Mouse (Mus musculus) liver, postnatal 0 days (tissue): Measurements from ENCODE around the gene Ift172. TPM values are rescaled to one million over a fixed set of nuclear protein-coding genes. Genes with fewer than 3 reads are reported as not detected.

Experiments
- ATAC-seq: fragments of 200-750 bp; cut with Nextera tagmentation; 2 replicates; pipeline ENCODE4 v1.8.0; 2017; ENCODE audit warnings: mild to moderate bottlenecking, moderate library complexity
- DNase-seq: peaks from one replicate; pipeline ENCODE4 v3.0.0-alpha.2; 2016
- H3K27ac ChIP-seq: fragments of 300-500 bp; sonication (generic); 2 replicates; pipeline ENCODE4 v1.5.1; 2014; ENCODE audit warnings: antibody characterized with exemption, moderate library complexity, mild to moderate bottlenecking, low read depth
- H3K27me3 ChIP-seq: fragments of 300-500 bp; sonication (generic); 2 replicates; pipeline ENCODE4 v1.6.1; 2014; ENCODE audit warnings: low read length, control low read depth, mixed read lengths; ENCODE audit not compliant: insufficient read depth
- H3K36me3 ChIP-seq: fragments of 300-500 bp; sonication (generic); replicated peaks from 2 replicates; pipeline ENCODE4 v1.6.1; 2014; ENCODE audit warnings: mild to moderate bottlenecking, control low read depth, low read length, moderate library complexity, mixed read lengths; ENCODE audit not compliant: insufficient read depth
- H3K4me1 ChIP-seq: fragments of 300-500 bp; sonication (generic); 2 replicates; pipeline ENCODE4 v1.6.1; 2014; ENCODE audit warnings: antibody characterized with exemption, mild to moderate bottlenecking, control low read depth; ENCODE audit not compliant: insufficient read depth
- H3K4me2 ChIP-seq: fragments of 300-500 bp; sonication (generic); 2 replicates; pipeline ENCODE4 v1.6.1; 2014; ENCODE audit warnings: low read depth, mild to moderate bottlenecking, low read length, moderate library complexity, mixed read lengths
- H3K4me3 ChIP-seq: fragments of 300-500 bp; sonication (generic); 2 replicates; pipeline ENCODE4 v1.5.1; 2014; ENCODE audit warnings: low read depth, low read length
- H3K9ac ChIP-seq: fragments of 300-500 bp; sonication (generic); replicated peaks from 2 replicates; pipeline ENCODE4 v1.6.1; 2014; ENCODE audit warnings: mild to moderate bottlenecking, moderate library complexity
- H3K9me3 ChIP-seq: fragments of 300-500 bp; sonication (generic); 2 replicates; pipeline ENCODE4 v1.6.1; 2016; ENCODE audit warnings: mild to moderate bottlenecking, control low read depth, low read length, mixed read lengths
- CTCF ChIP-seq: sonication (generic); IDR thresholded peaks from 2 replicates; pipeline ENCODE4 v1.5.1; 2016; ENCODE audit warnings: antibody characterized with exemption, low read depth
- EP300 ChIP-seq: IDR thresholded peaks from 2 replicates; pipeline ENCODE4 v1.6.1; 2016; ENCODE audit warnings: antibody characterized with exemption, low read depth, mild to moderate bottlenecking
- WGBS: fragments of 180-500 bp; shearing (Covaris S2); extraction: QIAGEN DNeasy Blood & Tissue Kit; methylation state at CpG from one replicate; pipeline ENCODE4 v1.1.7; 2014; ENCODE audit not compliant: insufficient replicate concordance; 5-methylcytosine and 5-hydroxymethylcytosine counted together
- polyA plus RNA-seq: library from polyadenylated mRNA; unstranded; fragments of >200 nt; fragmentation: Nextera tagmentation; extraction: Ambion mirVana; gene quantifications from 2 replicates; pipeline ENCODE4 v1.2.1, GENCODE M21; 2015

Ift172 gene
- polyA plus RNA-seq, 1 experiment from 2014 or later, result 2.7 TPM

DNA sequence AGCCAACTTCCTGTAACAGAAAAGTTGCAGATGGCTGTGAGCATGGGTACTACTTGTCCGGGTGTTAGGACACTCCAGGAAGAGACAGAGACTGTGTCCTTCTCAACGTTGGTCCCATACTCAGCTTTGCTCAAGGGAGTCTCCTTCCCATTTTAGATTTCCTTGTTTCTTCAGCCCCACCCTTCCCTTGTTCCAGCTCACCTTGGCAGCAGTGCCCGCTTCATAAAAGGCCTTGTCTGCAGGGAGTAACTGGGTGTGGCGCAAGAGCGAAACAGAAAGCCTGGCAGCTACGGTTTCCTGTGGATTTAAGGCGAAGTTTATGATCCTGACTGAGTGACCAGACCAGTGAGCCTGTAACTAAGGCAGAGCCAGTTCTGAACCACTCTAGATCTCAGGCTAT, 36.5 kb downstream of the Ift172 start:
- no peak for DNase-seq
- 58% methylated on average over 7 of the region's 7 CpGs for WGBS
- no peak overlapping the region for H3K4me3 ChIP-seq
- no peak overlapping the region for H3K4me2 ChIP-seq
- TF ChIP-seq EP300 (no peak), CTCF (no peak)
- H3K9me3 ChIP-seq, result no peaks in the 10 kb centered on the region
- 0 out of 2 replicates have a peak overlapping the region, but pooled peaks have one; percentile 3 for H3K27ac ChIP-seq
- H3K4me1 ChIP-seq, result peaks cover 4% of the 10 kb centered on the region
- no peak for ATAC-seq
- peaks cover 27% of the 10 kb centered on the region for H3K36me3 ChIP-seq
- no peak overlapping the region for H3K9ac ChIP-seq
- no peaks in the 10 kb centered on the region for H3K27me3 ChIP-seq

DNA sequence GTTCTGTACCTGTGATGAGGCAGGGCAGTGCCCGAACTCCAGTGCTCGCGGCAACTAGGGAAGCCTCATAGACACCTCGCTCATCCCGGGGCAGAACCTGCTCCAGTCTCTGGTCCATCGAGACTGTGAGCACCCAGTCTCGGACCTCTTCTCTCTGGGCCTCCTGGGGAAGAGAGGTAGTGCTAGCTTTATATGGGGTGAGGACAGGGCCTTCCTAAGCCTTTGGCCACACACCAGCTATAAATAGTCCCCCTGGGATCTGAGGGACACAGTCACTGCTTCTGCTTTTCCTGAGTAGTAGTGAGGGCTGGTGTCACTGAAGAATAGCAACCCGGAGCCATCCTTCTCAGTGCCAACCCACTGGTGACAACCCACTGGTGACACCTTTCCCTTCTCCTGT, 37.1 kb downstream of the Ift172 start:
- WGBS, result 87% methylated on average over 8 of the region's 8 CpGs
- Histone ChIP-seq H3K9ac (no peak overlapping the region), H3K4me2 (no peak overlapping the region)

DNA sequence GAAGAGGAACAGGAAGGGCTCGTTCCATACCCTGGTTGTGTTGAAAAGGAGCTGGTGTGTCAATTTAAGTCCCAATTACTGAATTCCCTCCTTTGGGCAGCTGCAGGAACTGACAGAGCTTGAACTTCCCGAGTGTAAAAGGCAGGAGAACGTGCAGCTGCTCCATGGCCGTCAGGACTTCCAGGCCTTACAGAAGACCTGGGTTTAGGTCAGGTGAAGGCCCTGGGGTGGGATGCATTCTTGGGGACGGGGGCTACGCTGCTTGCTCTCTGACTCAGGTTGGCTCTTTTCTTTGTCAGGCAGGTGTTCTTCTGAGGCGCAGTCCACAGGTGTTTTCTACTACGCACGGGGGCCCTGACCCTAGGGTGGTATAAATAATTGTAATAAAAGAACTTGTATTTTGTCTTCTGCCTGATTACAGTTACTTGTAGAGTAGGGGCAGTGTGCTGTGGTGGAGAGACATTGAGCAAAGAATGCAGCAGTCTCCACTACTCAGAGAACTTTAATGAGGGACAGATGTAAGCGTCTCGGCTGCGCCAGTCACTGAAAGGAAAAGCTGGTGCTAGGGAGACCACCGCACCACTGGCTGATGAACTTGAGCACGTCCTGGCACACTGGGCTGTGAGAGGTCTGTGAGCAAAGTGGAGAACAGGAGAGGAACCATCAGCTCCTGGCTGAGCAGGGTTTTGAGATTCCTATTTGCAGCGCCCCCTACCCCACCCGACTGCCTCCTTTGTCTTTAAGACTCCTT, 37.9 kb downstream of the Ift172 start:
- WGBS, result 84% methylated on average over 16 of the region's 16 CpGs
- DNase-seq (no peak), ATAC-seq (no peak)
- no peaks in the 10 kb centered on the region for H3K9me3 ChIP-seq
- no peak for TF ChIP-seq EP300
- 0 out of 2 replicates have a peak, but pooled peaks have one; percentile 3 for TF ChIP-seq CTCF
- peaks cover 4% of the 10 kb centered on the region for H3K4me1 ChIP-seq
- peaks cover 41% of the 10 kb centered on the region for H3K36me3 ChIP-seq
- H3K27ac ChIP-seq, result no peak overlapping the region
- no peak overlapping the region for H3K9ac ChIP-seq
- no peak overlapping the region for H3K4me2 ChIP-seq
- H3K4me3 ChIP-seq, result no peak overlapping the region
- H3K27me3 ChIP-seq, result no peaks in the 10 kb centered on the region

More for the DNA sequence above, 37.1 kb downstream of the Ift172 start:
- Histone ChIP-seq H3K36me3 (peaks cover 33% of the 10 kb centered on the region), H3K27ac (0 out of 2 replicates have a peak overlapping the region, but pooled peaks have one; percentile 3), H3K9me3 (no peaks in the 10 kb centered on the region), H3K4me1 (peaks cover 4% of the 10 kb centered on the region), H3K4me3 (no peak overlapping the region), H3K27me3 (no peaks in the 10 kb centered on the region)
- TF ChIP-seq CTCF, result no peak
- no peak for TF ChIP-seq EP300
- ATAC-seq (no peak), DNase-seq (no peak)

DNA sequence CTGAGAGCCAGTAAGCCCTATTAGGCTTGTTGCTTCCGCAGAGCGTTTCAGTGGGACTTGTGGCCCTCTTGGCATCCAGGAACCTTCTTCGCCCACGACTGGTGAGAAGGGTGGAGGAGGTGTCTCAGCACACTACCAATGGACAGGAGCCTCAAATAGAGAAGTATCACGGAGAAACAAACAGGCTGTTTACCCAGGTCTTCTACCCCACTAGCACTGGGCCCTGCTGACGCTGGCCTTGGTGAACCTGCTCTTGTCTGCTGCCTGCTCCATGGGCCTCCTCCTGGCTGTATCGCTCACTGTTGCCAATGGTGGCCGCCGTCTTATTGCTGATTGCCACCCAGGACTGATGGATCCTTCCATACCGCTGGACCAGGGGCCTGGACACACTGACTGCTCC, 38.8 kb downstream of the Ift172 start:
- peak overlapping the region; percentile 46 for H3K4me3 ChIP-seq
- H3K9ac ChIP-seq, result no peak overlapping the region; the same call in 1 of the 2 replicates
- peaks cover 4% of the 10 kb centered on the region for H3K4me1 ChIP-seq
- H3K4me2 ChIP-seq, result peak overlapping the region; percentile 70
- H3K36me3 ChIP-seq, result peaks cover 49% of the 10 kb centered on the region
- no peaks in the 10 kb centered on the region for H3K27me3 ChIP-seq
- DNase-seq (no peak), ATAC-seq (no peak)
- TF ChIP-seq EP300 (no peak), CTCF (no peak)
- 65% methylated on average over 10 of the region's 10 CpGs for WGBS
- no peaks in the 10 kb centered on the region for H3K9me3 ChIP-seq
- H3K27ac ChIP-seq, result no peak overlapping the region

DNA sequence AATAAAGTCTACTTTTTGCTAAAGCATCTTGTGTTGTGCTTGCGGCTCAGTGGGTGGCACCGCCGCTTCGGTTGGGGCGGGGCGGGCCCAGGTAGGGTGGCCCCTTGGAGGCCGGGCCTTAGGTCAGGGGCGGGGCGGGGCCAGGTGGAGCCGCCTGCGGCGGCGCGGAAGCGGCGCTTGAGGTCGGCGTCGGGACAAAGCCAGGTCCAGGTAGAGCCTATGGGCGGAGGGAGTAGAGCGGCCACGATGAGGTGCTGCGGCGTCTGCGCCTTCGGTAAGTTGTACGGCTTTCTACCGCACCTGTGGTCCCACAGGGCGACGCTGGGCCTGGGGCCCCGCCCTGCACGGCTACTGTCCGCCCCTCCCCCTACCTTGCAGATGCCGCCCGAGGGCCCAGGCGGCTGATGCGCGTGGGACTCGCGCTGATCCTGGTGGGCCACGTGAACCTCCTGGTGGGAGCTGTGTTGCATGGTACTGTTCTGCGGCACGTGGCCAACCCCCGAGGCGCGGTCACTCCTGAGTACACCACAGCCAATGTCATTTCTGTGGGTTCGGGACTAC, 39.3 kb downstream of the Ift172 start, which contains the start of gene Krtcap3:
Gene Krtcap3 (plus strand): TSS at position 151 of the 561 bp plus-strand sequence.
- H3K9ac ChIP-seq, result no peak within 1 kb of the TSS; the same call in 1 of the 2 replicates
- peaks cover 4% of the 10 kb centered on the region for H3K4me1 ChIP-seq
- H3K4me2 ChIP-seq, result peak within 1 kb of the TSS; percentile 70
- H3K4me3 ChIP-seq, result peak within 1 kb of the TSS; percentile 46
- 53% methylated on average over 46 of the region's 47 CpGs for WGBS
- no peak within 1 kb of the TSS for H3K27ac ChIP-seq
- no peaks in the 10 kb centered on the region for H3K27me3 ChIP-seq
- peak; percentile 65 for DNase-seq
- ATAC-seq, result peak; percentile 88
- TF ChIP-seq EP300, result no peak
- TF ChIP-seq CTCF, result no peak
- no peaks in the 10 kb centered on the region for H3K9me3 ChIP-seq
- H3K36me3 ChIP-seq, result peaks cover 54% of the 10 kb centered on the region

DNA sequence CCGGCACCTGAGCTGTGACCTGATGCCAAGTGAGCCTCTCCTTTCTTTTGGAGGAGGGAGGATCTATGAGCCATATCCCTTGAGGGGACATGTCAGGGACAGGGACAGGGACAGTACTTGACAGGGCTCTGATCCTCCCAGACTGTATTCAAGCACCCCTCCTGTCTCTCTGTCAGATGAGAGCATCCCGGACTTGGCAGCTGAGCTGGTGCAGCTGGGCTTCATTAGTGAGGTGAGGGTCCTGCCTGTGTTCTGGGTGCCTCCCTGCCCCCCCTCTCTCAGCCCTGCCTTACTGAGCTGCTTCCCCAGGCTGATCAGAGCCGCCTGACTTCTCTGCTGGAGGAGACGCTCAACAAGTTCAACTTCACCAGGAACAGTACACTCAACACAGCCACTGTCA, 40.2 kb downstream of the Ift172 start:
- peaks cover 4% of the 10 kb centered on the region for H3K4me1 ChIP-seq

More for the DNA sequence above, 40.2 kb downstream of the Ift172 start:
- WGBS, result 79% methylated on average over 4 of the region's 4 CpGs
- H3K9ac ChIP-seq, result no peak overlapping the region
- no peak overlapping the region for H3K27ac ChIP-seq
- H3K36me3 ChIP-seq, result peaks cover 63% of the 10 kb centered on the region
- no peaks in the 10 kb centered on the region for H3K27me3 ChIP-seq
- no peak for TF ChIP-seq EP300
- no peak for TF ChIP-seq CTCF
- ATAC-seq (no peak), DNase-seq (no peak)
- H3K4me2 ChIP-seq, result no peak overlapping the region
- H3K9me3 ChIP-seq, result no peaks in the 10 kb centered on the region
- H3K4me3 ChIP-seq, result no peak overlapping the region
